Mouse (Mus musculus) Patski (cell line): ENCODE data around the gene Hyal1. TPM values are rescaled to one million over a fixed set of nuclear protein-coding genes. Genes with fewer than 3 reads are reported as not detected.

Experiments
- ATAC-seq: fragments of 100-300 bp; one replicate; pipeline ENCODE4 v1.8.0; 2021
- CTCF ChIA-PET: fragments of 350-600 bp; sonication (Branson Sonifier 250); formaldehyde crosslinking; loops from one replicate; lab custom pipeline; 2022; ENCODE audit warnings: inconsistent platforms; lab: Charles Lee
- POLR2A ChIA-PET: fragments of 350-600 bp; sonication (Branson Sonifier 250); formaldehyde crosslinking; loops from one replicate; lab custom pipeline; 2022; ENCODE audit warnings: antibody characterized with exemption, inconsistent platforms; lab: Charles Lee
- DNase-seq: peaks from one replicate; pipeline ENCODE4 v3.0.0-alpha.2; 2011; ENCODE audit warnings: low read depth, low spot score
- H3K27me3 ChIP-seq: fragments of 371-371 bp; one replicate; pipeline ENCODE4 v1.5.1; 2021
- CTCF ChIP-seq: fragments of 100-300 bp; IDR thresholded peaks from one replicate; pipeline ENCODE4 v1.5.1; 2021
- in situ Hi-C: fragments of 300-500 bp; cut with MboI; formaldehyde crosslinking; loops from 3 replicates; pipeline ENCODE4 v1.11.1; 2018; ENCODE audit warnings: low pct_unique_long_range_greater_than_20kb, mixed read lengths
- polyA plus RNA-seq: library from polyadenylated mRNA; unstranded; gene quantifications from one replicate; pipeline ENCODE4 v1.2.3, GENCODE M21; 2021

Hyal1 gene
- polyA plus RNA-seq, 1 experiment from 2014 or later = 1.2 TPM

- no peaks in the 10 kb centered on the region for H3K27me3 ChIP-seq
- DNase-seq (no peak), ATAC-seq (no peak)
- in situ Hi-C loops = loop anchor here (5.0 kb wide), 2 partner anchors 33 to 68 kb away; partner anchors contain the start of gene Gnat1
- POLR2A ChIA-PET = interaction anchor here (0.7 to 0.9 kb wide), 2 partner anchors 21 to 35 kb away, joined by 3 read pairs; no protein-coding TSS in a partner anchor
- TF ChIP-seq CTCF = no peak
- CTCF ChIA-PET = interaction anchor here (1.1 to 8.4 kb wide), 4 partner anchors 10 to 129 kb away, joined by 3 to 91 read pairs (median 4); partner anchors contain the start of gene Slc38a3
These were observed 32.7 kb downstream of the Hyal1 start for GRCm38 (mm10) chr9:107609433-107609830.

DNA sequence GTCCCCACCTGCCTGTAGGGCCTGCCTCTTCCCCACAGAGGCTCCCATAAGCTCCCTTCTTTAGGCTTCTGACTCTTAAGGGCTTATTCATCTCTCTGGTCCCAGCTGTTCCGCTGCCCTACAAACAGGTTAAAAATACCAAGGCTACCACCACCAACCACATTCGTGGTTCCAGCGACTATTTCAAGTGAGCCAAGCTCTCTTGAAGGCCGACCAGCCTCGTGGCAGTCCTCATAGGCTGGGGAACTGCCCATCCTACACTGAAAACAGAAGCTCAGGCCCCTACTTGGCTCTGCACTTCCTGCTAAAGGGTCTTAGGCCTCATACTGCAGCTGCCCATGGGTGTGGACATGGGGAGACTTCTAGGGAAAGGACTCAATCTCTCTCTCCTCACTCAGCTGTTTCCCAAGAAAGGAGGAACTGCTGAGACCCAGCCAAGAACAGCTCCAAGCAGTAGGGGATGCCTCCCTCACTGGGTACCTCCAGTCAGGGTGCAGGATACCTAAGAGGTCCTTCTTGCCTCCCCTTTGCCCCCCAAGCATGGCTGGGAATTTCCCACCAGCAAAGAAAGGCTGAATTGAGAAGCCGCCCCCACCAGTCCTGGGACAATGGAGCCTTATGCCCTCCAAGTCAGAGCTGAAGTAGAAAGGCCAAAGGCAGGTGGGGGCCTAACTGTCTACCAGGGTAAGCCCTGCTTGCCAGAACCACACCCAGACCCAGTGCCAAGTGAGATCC lies 34.9 kb downstream of the Hyal1 start:
- POLR2A ChIA-PET = no interaction called here
- H3K27me3 ChIP-seq = no peaks in the 10 kb centered on the region
- CTCF ChIA-PET = interaction anchor here (0.9 to 8.4 kb wide), 9 partner anchors 10 to 117 kb away, joined by 3 to 91 read pairs (median 5); no protein-coding TSS in a partner anchor
- TF ChIP-seq CTCF = no peak
- DNase-seq (no peak), ATAC-seq (no peak)
- in situ Hi-C loops = no loop called here

- in situ Hi-C loops = no loop called here
- POLR2A ChIA-PET = no interaction called here
These were observed 35.6 kb downstream of the Hyal1 start for GRCm38 (mm10) chr9:107612191-107612944.

DNA sequence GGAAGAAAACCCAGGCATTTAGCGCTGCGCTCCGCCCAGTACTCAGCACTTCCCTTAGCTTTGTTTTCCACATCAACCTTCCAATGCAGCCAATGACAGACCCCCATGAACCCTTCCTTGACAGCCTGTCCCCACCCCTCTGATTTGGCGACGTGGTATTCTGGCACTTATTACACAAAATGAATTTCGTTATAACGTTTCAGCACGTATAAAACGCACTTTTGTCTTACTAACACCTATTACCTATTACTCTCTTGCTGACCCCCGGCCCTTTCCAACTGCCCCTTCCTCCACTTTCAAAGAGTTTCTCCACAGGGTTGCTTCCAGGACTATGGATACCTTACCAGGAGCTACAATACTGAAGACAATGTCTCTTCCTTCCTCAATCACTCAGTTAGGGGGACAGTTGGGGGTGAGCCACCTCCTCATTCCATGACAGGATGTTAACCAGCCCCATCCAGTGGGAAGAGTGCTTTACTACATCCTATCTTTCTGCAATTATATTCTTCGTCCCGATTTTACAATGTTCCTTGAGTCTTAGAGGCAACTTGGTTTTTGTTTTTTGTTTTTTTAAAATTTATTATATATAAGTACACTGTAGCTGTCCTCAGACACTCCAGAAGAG lies 36.3 kb downstream of the Hyal1 start:
- CTCF ChIA-PET = interaction anchor here (1.1 to 8.4 kb wide), 16 partner anchors 11 to 116 kb away, joined by 3 to 91 read pairs (median 4); partner anchors contain the start of genes Gnai2 and Ifrd2
- no peaks in the 10 kb centered on the region for H3K27me3 ChIP-seq
- no peak for TF ChIP-seq CTCF
- in situ Hi-C loops = no loop called here
- ATAC-seq (no peak), DNase-seq (no peak)
- POLR2A ChIA-PET = interaction anchor here (0.7 kb wide), 1 partner anchor 13 kb away, joined by 3 read pairs; no protein-coding TSS in a partner anchor

More at GRCm38 (mm10) chr9:107612191-107612944, 35.6 kb downstream of the Hyal1 start:
- TF ChIP-seq CTCF = no peak
- H3K27me3 ChIP-seq = no peaks in the 10 kb centered on the region
- CTCF ChIA-PET = interaction anchor here (0.9 to 8.4 kb wide), 18 partner anchors 11 to 117 kb away, joined by 3 to 91 read pairs (median 4); partner anchors contain the start of genes Gnai2 and Ifrd2
- no peak for DNase-seq
- peak; percentile 81 for ATAC-seq

DNA sequence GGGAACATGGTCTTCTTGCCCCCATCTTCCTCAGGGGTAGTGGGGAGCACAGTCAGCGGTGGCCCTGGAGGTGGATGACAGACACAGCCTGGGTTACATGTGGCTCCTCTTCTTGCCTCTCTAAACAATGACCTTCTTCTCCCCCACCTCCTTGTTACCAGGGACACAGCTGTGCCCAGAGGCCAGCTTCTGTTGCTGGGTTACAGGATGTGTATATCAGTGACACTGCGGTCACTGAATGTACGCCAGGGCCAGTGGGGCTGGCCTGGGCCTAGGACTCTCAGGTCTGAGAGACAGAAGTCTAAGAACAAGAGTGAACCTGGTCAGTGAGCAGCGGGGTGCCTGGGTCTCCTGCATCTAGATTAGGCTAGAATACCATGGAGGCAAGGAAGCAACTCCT lies 38.3 kb downstream of the Hyal1 start:
- TF ChIP-seq CTCF = no peak
- in situ Hi-C loops = no loop called here
- no peak for ATAC-seq
- no peaks in the 10 kb centered on the region for H3K27me3 ChIP-seq
- ChIA-PET CTCF (interaction anchor here (1.6 to 3.6 kb wide), 2 partner anchors 11 to 30 kb away, joined by 7 to 14 read pairs; no protein-coding TSS in a partner anchor), POLR2A (no interaction called here)
- no peak for DNase-seq

DNA sequence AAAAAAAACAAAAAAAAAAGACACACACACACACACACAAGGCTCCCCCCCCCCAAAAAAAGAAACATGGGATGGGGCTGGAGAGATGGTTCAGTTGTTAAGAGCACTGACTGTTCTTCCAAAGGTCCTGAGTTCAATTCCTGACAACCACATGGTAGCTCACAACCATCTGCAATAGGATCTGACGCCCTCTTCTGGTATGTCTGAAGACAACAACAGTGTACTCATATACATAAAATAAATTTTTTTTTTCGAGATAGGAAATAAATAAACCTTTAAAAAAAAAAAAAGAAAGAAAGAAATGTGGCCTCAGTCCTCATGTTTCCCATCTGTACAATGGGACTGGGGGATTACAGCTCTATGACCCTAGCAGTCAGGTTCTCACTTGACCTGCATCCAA lies 40.7 kb downstream of the Hyal1 start:
- DNase-seq (no peak), ATAC-seq (no peak)
- in situ Hi-C loops = no loop called here
- ChIA-PET CTCF (interaction anchor here (1.4 to 3.6 kb wide), 3 partner anchors 13 to 27 kb away, joined by 3 to 14 read pairs (median 6); no protein-coding TSS in a partner anchor), POLR2A (no interaction called here)
- TF ChIP-seq CTCF = no peak
- H3K27me3 ChIP-seq = no peaks in the 10 kb centered on the region

- in situ Hi-C loops = no loop called here
- no peaks in the 10 kb centered on the region for H3K27me3 ChIP-seq
- POLR2A ChIA-PET = interaction anchor here (0.6 to 1.3 kb wide), 2 partner anchors 10 to 15 kb away, joined by 3 read pairs; no protein-coding TSS in a partner anchor
- CTCF ChIA-PET = interaction anchor here (1.4 to 3.6 kb wide), 4 partner anchors 12 to 27 kb away, joined by 3 to 16 read pairs (median 10); no protein-coding TSS in a partner anchor
- TF ChIP-seq CTCF = no peak
- no peak for ATAC-seq
- no peak for DNase-seq
These were observed 41.4 kb downstream of the Hyal1 start for GRCm38 (mm10) chr9:107618098-107618497.

- POLR2A ChIA-PET = interaction anchor here (1.2 to 1.4 kb wide), 3 partner anchors 11 to 15 kb away, joined by 3 to 5 read pairs (median 4); no protein-coding TSS in a partner anchor
These were observed 42.2 kb downstream of the Hyal1 start for GRCm38 (mm10) chr9:107618778-107619545.

GRCm38 (mm10) chr9:107619546-107619879 lies 42.8 kb downstream of the Hyal1 start:
- DNase-seq (no peak), ATAC-seq (peak; percentile 88)
- CTCF ChIA-PET = interaction anchor here (1.3 to 3.3 kb wide), 4 partner anchors 9 to 25 kb away, joined by 3 to 16 read pairs (median 4); partner anchors contain the start of gene Gnai2
- in situ Hi-C loops = no loop called here
- no peaks in the 10 kb centered on the region for H3K27me3 ChIP-seq
- TF ChIP-seq CTCF = no peak
- POLR2A ChIA-PET = interaction anchor here (1.2 to 1.4 kb wide), 2 partner anchors 11 to 14 kb away, joined by 4 to 5 read pairs; no protein-coding TSS in a partner anchor

More at GRCm38 (mm10) chr9:107618778-107619545, 42.2 kb downstream of the Hyal1 start:
- CTCF ChIA-PET = interaction anchor here (1.3 to 3.3 kb wide), 4 partner anchors 9 to 26 kb away, joined by 3 to 16 read pairs (median 4); partner anchors contain the start of gene Gnai2
- H3K27me3 ChIP-seq = no peaks in the 10 kb centered on the region
- no peak for TF ChIP-seq CTCF
- peak; percentile 52 for ATAC-seq
- DNase-seq = peak; percentile 87
- in situ Hi-C loops = no loop called here
